Mouse (Mus musculus) myocyte (in vitro differentiated cells): ENCODE results near the gene Nme4.

Source experiments
- MYOD1 ChIP-seq, 3 experiments: IDR thresholded peaks; one replicate each; pipeline ENCODE4 v1.6.1; 2011; ENCODE audit warnings: control low read depth in 2 of 3, low read depth in 2 of 3, mild to moderate bottlenecking in 2 of 3, moderate library complexity in 1 of 3; ENCODE audit not compliant: insufficient read length in 2 of 3, control insufficient read depth in 1 of 3
- POLR2A ChIP-seq: IDR thresholded peaks from one replicate; pipeline ENCODE4 v1.6.1; 2011; ENCODE audit warnings: low read depth, mild to moderate bottlenecking, control low read depth, moderate library complexity; ENCODE audit not compliant: insufficient read length
- SRF ChIP-seq: IDR thresholded peaks from one replicate; pipeline ENCODE4 v1.6.1; 2011; ENCODE audit warnings: low read depth; ENCODE audit not compliant: control insufficient read depth, insufficient read length
- TCF12 ChIP-seq: IDR thresholded peaks from one replicate; pipeline ENCODE4 v1.6.1; 2011; ENCODE audit warnings: mild to moderate bottlenecking, control low read depth; ENCODE audit not compliant: poor library complexity, insufficient read depth, severe bottlenecking
- USF1 ChIP-seq: IDR thresholded peaks from one replicate; pipeline ENCODE4 v1.6.1; 2011; ENCODE audit warnings: low read depth, mild to moderate bottlenecking, control low read depth, moderate library complexity

DNA sequence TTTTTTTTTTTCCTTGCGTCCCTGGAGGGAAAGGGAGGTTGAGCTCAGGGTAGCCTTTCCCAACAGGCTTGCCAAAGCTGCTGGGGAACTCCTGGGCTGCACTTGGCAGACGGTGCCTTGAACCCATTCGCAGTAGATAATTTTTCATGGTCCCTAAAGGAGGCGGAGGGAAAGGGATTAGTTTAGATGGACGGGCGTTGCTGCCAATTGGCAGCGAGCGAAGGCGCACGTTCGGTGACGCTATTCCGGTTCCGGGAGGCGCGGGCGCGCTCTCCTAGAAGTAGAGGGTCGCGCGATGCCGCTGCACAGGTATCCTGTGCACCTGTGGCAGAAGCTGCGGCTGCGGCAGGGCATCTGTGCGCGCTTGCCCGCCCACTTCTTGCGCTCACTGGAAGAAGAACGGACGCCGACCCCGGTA, 27.9 kb upstream of the Nme4 start, which contains the start of gene Mrpl28:
- TF ChIP-seq TCF12 (no peak), SRF (no peak), POLR2A (peak; percentile 99), MYOD1 (IDR thresholded peaks at IDR 0.05; ENCODE audit: control insufficient read depth in 1 of 3, insufficient read length in 2 of 3, low read depth in 2 of 3) (peak in 1 of 3 experiments; percentile 23), USF1 (no peak)
